Mouse (Mus musculus) adrenal gland, postnatal 36 days (tissue): ENCODE data around the gene Ier2. TPM values are rescaled to one million over a fixed set of nuclear protein-coding genes. Genes with fewer than 3 reads are reported as not detected.
A peak's percentile ranks its signal among the peaks of the same experiment; 100 is the strongest.

Experiments used
- DNase-seq, 2 experiments: peaks; one replicate each; pipeline ENCODE4 v3.0.0; 2021; ENCODE audit warnings: mixed read lengths in 1 of 2
- long read RNA-seq, 2 experiments: library from polyadenylated mRNA; stranded (forward); transcript quantifications; one replicate each; pipeline ENCODE4 v2.0.0; 2021; ENCODE audit warnings: borderline sequencing depth in 2 of 2
- total RNA-seq, 2 experiments: library from RNA; stranded (reverse); gene quantifications; 2 replicates each; pipeline ENCODE4 v1.2.3; 2021

Gene Ier2
- total RNA-seq: 10 to 100 TPM; 33.9 to 37.4 TPM
- long read RNA-seq, experiment 1, transcript Ier2-201 (1 exons, 1,522 nt): major isoform, 217 of 217 reads
- long read RNA-seq, experiment 1, partial matches to known transcripts: 0 of 217 reads
- long read RNA-seq, experiment 1, other reads (novel, unspliced or antisense): 0 of 217 reads
- long read RNA-seq, experiment 2, transcript Ier2-201 (1 exons, 1,522 nt): major isoform, 27 of 27 reads
- long read RNA-seq, experiment 2, partial matches to known transcripts: 0 of 27 reads
- long read RNA-seq, experiment 2, other reads (novel, unspliced or antisense): 0 of 27 reads

GRCm38 (mm10) chr8:84662581-84663065, at the start of gene Ier2:
Gene Ier2, minus strand, starts transcription at chr8:84662852.
- DNase-seq: peak; percentile 95 to 96

GRCm38 (mm10) chr8:84711933-84712758, 49.5 kb upstream of the Ier2 start:
- DNase-seq: no peak

DNA sequence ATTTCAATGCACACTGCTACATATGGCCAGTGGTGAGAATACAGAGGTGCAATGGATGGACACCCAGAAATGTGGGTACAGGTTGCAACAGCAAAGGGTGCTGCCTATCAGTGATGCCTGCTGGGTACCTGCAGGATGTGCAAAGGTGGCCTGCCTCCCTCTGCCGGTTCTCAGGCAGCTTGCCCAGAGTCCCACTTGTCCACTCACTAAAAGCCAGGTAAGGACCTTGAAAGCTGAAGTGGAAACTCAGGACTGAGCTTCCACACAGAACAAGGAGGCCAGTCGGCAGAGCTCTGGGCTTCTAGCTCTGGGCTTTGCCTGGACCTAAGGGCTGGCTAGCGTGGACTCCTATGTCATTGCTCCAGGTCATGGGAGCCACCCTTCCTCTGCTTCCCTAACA, 48.7 kb upstream of the Ier2 start:
- no peak for DNase-seq

GRCm38 (mm10) chr8:84709931-84710330, 47.3 kb upstream of the Ier2 start:
- no peak for DNase-seq

DNA sequence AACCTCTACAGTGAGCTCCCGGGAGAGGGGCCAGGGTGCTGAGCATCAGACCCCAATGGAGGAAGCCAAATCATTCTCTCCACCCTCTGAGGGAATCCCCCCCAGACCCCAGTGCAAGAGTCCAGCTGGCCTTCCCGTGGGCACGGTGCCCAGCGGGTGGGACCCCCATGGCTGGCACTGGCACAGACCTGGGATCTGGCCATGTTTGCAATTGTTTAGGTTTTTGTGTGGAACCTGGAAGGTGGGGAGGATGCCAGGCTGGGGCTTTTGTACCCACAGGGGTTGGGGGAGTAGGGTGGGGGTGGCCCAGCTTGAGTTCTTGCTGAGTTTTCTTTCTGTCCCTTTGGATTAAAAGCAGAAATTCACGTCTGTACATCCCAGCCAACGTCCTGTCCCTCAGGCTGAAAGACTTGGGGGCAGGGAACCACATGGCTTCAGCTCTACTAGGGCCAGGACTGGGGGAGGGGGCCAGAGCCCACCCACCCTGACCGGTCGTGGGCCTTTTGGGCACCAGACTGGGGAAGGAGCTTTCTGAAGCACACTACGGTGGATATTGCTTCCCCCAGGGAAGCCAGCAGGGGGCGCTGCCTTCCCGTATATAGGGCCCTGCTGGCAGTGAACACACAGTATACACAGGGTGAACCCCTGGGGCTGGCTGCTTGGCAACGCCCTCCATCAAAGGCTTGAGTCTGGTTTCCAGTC, 46.3 kb upstream of the Ier2 start:
- peak; percentile 81 to 87 for DNase-seq

DNA sequence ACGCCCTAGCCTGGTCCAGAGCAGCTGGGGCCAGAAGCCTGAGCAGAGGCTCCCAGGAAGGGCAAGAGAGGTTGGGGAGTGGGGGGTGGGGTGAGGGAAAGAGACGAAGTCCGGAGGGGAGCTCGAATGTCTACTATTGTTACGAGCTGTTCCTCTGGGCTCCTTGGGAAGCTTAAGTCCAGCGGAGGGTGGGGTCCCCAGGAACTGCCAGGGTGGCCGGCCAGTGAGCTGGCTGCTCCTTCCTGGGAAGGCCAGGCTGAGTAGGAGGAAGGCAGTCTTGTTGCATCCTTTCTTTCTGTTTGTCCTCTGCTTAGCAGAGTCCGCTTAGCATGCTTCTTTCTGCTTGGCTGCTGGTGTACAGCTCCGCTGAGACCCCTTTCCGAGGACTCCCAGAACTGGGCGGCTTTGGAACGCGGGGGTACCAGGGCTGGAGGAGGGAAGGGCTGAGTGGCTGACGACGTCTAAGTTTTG, 45.5 kb upstream of the Ier2 start:
- DNase-seq: no peak

DNA sequence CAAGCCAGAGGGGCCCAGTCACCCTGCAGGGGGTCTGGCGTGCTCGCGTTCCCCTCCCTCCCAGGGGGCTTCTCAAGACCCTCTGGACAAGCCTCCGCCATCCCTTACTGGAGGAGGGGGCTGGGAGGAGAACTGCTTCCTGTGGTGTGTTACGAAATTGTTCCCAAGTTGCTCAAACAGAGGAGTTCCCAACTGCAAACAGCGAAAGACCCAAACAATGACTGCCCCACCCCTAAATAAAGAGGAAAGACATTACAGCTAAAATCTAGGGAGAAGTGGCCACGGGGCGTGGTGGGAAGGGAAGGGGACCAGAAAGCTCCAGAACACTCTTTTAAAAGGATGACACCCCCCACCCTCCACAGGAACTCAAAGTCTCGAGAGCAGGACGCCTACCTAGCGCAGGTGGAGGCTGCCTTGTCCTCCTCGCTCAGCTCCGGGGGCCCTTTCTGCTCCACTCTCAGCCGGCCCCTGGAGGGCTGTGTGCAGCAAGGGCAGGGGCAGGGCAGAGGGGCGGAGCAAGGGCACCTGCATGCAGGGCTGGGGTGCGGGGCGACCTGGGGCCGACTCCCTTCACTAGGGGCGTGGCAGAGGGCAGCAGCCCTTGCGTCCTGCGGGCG, 44.7 kb upstream of the Ier2 start:
- peak in 1 of 2 experiments; percentile 59 for DNase-seq

- peak in 1 of 2 experiments; percentile 58 for DNase-seq
These were observed 44.1 kb upstream of the Ier2 start for GRCm38 (mm10) chr8:84706610-84707266.

GRCm38 (mm10) chr8:84705960-84706359, 43.3 kb upstream of the Ier2 start:
- no peak for DNase-seq

DNA sequence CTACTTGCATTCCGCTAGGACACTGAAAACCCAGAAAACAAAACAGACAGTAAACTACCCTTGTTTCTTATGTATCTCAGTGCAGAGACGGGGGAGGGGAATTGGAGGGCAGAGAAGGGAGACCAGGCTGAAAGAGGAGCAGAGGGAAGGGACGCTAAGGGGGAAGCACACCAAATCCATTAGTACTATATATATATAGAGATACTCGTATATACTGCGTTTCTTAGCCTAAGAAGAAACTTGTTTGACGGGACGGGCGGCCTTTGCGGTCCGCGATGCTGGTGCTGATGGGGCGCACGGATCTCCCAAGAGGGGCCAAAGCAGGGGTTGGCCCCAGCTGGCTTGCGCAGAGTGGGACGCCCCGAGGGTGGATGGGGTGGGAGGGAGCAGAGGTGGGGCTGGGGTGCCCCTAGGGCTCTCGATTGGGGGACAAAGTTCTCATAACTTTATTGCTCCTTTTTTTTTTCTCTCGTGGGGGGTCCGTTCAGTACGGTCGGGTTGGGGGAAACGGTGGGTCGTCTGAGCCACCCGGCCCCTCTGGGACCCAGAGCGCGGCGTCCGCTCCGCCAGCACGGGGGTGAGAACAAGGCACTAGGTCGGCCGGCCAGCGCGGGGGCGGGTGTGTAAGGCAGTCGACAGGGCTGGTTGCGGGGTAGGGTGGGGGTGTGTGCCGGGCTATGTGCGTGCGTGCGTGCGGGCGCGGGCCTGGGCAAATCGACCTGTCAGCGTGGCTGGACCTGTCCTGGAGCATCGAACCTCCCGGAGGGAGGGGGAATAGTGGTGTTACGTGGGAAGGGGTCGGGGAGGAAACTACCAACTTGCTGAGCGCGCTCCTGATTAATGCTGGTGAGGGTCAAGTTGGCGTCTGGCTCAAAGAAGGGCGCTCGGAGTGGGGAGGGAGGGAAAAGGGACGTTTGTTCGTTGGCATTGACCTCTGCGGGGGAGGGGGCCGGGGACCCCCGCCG, 42.5 kb upstream of the Ier2 start:
- DNase-seq: peak in 1 of 2 experiments; percentile 51

- peak; percentile 77 to 88 for DNase-seq
These were observed 41.7 kb upstream of the Ier2 start for GRCm38 (mm10) chr8:84704356-84704755.

- DNase-seq: no peak
These were observed 41.0 kb upstream of the Ier2 start for GRCm38 (mm10) chr8:84703466-84704249.

DNA sequence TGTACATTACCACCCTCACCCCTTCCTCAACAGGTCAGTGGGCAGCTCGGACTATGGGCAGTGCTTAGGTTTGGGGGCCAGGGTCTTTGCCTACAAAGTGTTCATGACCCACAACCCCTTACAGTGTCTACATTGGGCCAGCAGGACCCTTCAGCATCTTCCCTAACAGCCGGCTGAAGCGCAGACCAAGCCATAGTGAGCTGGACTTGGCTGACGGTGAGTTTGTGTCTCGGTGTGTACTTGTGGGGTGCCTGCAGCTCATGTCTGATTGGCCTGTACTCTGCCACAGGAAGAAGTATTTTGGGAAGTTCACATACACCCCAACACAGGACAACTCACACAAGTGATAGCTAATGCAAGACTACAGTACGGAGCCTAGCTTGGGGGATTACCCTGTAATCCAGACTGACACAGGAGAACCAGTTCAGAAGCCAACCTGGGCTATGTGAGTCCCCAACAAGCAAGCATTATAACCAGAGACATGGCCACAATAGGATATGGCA, 40.4 kb upstream of the Ier2 start:
- no peak for DNase-seq

DNA sequence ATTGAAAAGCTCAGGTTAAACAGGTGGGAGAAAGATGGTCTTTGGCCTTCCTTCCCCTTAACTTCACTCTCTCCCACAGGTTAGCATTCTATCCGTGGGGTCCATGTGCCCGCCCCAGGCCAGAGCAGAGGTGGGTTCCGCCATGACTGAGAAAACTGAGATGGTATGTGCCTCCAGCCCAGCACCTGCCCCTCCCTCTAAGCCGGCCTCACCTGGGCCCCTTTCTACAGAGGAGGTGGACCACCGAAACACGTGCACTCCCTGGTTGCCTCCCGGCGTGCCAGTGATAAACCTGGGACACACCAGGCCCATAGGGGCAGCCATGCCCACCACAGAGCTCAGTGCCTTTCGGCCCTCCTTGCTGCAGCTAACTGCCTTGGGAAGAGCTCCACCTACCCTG, 39.9 kb upstream of the Ier2 start:
- DNase-seq: no peak

GRCm38 (mm10) chr8:84700941-84701911, 38.6 kb upstream of the Ier2 start, which contains the start of gene Lyl1:
Gene Lyl1, plus strand, starts transcription at chr8:84701457.
- DNase-seq: peak; percentile 66 to 76

DNA sequence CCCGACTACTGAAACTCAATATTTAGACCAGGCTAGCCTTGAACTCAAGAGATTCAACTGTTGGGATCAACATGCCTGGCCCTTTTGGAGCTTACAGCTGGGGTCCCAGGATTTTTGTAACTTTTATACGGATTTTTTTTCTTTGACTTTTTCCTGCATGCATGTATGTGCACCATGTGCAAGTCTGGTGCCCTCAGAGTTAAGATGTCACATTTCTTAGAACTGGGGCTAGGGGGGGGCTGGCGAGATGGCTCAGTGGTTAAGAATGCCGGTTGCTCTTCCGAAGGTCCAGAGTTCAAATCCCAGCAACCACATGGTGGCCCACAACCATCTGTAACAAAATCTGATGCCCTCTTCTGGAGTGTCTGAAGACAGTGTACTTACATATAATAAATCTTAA, 37.9 kb upstream of the Ier2 start:
- DNase-seq: no peak

DNA sequence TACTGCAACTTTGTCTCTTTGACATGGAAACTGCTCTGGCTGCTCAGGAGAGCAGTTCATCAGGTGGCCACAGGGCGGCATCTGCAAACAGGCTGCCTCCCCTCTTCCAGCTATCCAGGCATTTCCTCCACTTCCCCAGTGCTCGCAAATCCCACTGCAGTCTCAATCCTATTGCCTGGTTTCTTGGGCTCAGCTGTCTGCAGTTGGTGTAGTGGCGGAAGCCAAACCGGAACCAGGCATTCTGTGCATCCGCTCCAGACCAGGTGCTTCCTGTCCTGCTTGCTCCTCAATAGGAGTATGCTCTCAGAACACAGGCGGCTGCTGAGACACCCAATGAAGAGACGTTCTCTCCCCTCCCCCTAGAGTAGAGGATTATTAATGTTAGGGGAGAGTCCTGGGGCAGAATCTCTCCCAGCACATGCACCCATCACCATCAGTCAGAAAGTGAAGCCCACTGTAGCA, 37.2 kb upstream of the Ier2 start:
- peak; percentile 59 to 68 for DNase-seq

GRCm38 (mm10) chr8:84698929-84699401, 36.3 kb upstream of the Ier2 start:
- peak; percentile 62 to 77 for DNase-seq
